Mouse (Mus musculus) embryonic fibroblast, embryonic 13.5 days (primary cell): ENCODE results near the gene Ddx60.

Experiments used
- CTCF ChIP-seq: IDR thresholded peaks from 2 replicates; pipeline ENCODE4 v1.5.1; 2011; ENCODE audit warnings: mild to moderate bottlenecking, control low read depth, low read length, moderate library complexity, borderline replicate concordance; ENCODE audit not compliant: insufficient read depth
- POLR2A ChIP-seq: IDR thresholded peaks from 2 replicates; pipeline ENCODE4 v1.6.1; 2011; ENCODE audit warnings: low read depth, mild to moderate bottlenecking, control low read depth, low read length, moderate library complexity

DNA sequence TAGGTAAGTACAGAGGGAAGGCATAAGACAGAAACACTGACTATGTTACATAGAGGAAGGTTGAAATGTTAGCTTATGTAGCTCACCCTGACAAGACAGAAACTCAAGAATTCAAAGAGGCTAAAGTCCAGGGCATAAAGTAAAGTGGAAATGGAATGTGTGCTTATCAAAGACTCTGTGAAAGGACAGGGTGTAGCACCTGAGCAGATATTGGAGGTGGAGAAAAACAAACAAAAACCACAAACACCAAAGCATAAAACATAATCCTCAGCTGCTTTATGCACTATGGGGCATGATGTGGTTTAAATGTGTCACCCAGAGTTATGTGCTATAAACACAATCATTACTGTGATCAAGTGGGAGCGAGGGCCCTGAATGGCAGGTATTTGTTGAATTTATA lies 3.4 kb upstream of the Ddx60 start:
- TF ChIP-seq CTCF (no peak), POLR2A (no peak)
